Mouse (Mus musculus): ENCODE measurements at regions not wholly inside any gene's neighbourhood (a gene's known extent, or its start where the extent isn't known, plus 50 kb on each side); places are given as distances from the start of the nearest gene placed in this dataset.

- DNase-seq (ENCODE audit: low spot score in 2 of 2) = no peak
Measured at GRCm38 (mm10) chr10:108033317-108033795, 121.4 kb upstream of the Otogl start.

- DNase-seq (ENCODE audit: low spot score in 2 of 2) = no peak
Measured at GRCm38 (mm10) chr10:108027506-108027905, 115.6 kb upstream of the Otogl start.

GRCm38 (mm10) chr10:108024227-108024626, 112.3 kb upstream of the Otogl start:
- DNase-seq (ENCODE audit: low spot score in 2 of 2) = no peak

- DNase-seq (ENCODE audit: low spot score in 2 of 2) = no peak
Measured at GRCm38 (mm10) chr10:108016552-108016951, 104.6 kb upstream of the Otogl start.

GRCm38 (mm10) chr10:107994836-107995585, 83.1 kb upstream of the Otogl start:
- no peak for DNase-seq (ENCODE audit: low spot score in 2 of 2)

GRCm38 (mm10) chr10:107992621-107993020, 80.7 kb upstream of the Otogl start:
- no peak for DNase-seq (ENCODE audit: low spot score in 2 of 2)

- no peak for DNase-seq (ENCODE audit: low spot score in 2 of 2)
Measured at GRCm38 (mm10) chr10:107990557-107990956, 78.6 kb upstream of the Otogl start.

- no peak for DNase-seq (ENCODE audit: low spot score in 2 of 2)
Measured at GRCm38 (mm10) chr10:107989913-107990312, 78.0 kb upstream of the Otogl start.

GRCm38 (mm10) chr10:107982632-107983031, 70.7 kb upstream of the Otogl start:
- DNase-seq (ENCODE audit: low spot score in 2 of 2) = no peak

- DNase-seq (ENCODE audit: low spot score in 2 of 2) = no peak
Measured at GRCm38 (mm10) chr10:107982082-107982481, 70.1 kb upstream of the Otogl start.

- no peak for DNase-seq (ENCODE audit: low spot score in 2 of 2)
Measured at GRCm38 (mm10) chr10:107976392-107976965, 64.5 kb upstream of the Otogl start.

GRCm38 (mm10) chr10:107971748-107972147, 59.8 kb upstream of the Otogl start:
- DNase-seq (ENCODE audit: low spot score in 2 of 2) = no peak

- DNase-seq (ENCODE audit: low spot score in 2 of 2) = no peak
Measured at GRCm38 (mm10) chr10:107966996-107967395, 55.1 kb upstream of the Otogl start.

- DNase-seq (ENCODE audit: low spot score in 2 of 2) = no peak
Measured at GRCm38 (mm10) chr10:107964022-107964421, 52.1 kb upstream of the Otogl start.

GRCm38 (mm10) chr10:107962130-107962529, 50.2 kb upstream of the Otogl start:
- DNase-seq (ENCODE audit: low spot score in 2 of 2) = no peak
